Mouse (Mus musculus) splenic B cell, adult 2 months (primary cell): ENCODE data around the gene Agap2.
"Not testable (repeated sequence)": the region's sequence is repeated elsewhere in the genome, so short reads cannot be mapped to it uniquely, and the experiment has no call there.

Experiments
- DNase-seq: peaks from one replicate; pipeline ENCODE4 v3.0.0-alpha.2; 2011; ENCODE audit warnings: low read depth, low spot score
- H3K27me3 ChIP-seq: 2 replicates; pipeline ENCODE4 v1.6.1; 2012; ENCODE audit warnings: mild to moderate bottlenecking, low read length, moderate library complexity, mixed read lengths; ENCODE audit not compliant: control insufficient read depth, poor library complexity, insufficient read depth, severe bottlenecking
- H3K36me3 ChIP-seq: 2 replicates; pipeline ENCODE4 v1.6.1; 2012; ENCODE audit warnings: mild to moderate bottlenecking, low read length, moderate library complexity, mixed read lengths; ENCODE audit not compliant: control insufficient read depth, poor library complexity, insufficient read depth, severe bottlenecking

Agap2 gene

GRCm38 (mm10) chr10:127121066-127121477, 46.0 kb downstream of the Agap2 start, which contains the start of gene Os9:
TSS of gene Os9 (minus strand) at chr10:127121131.
- peak; percentile 97 for DNase-seq
- H3K36me3 ChIP-seq: peaks cover 2% of the 10 kb centered on the region
- H3K27me3 ChIP-seq: no peaks in the 10 kb centered on the region

GRCm38 (mm10) chr10:127122018-127122417, 46.9 kb downstream of the Agap2 start:
- Histone ChIP-seq H3K36me3 (peaks cover 2% of the 10 kb centered on the region; the same call in 1 of the 2 replicates), H3K27me3 (no peaks in the 10 kb centered on the region)
- no peak for DNase-seq

- Histone ChIP-seq H3K36me3 (peaks cover 2% of the 10 kb centered on the region; the same call in 1 of the 2 replicates), H3K27me3 (no peaks in the 10 kb centered on the region)
- no peak for DNase-seq
Measured at GRCm38 (mm10) chr10:127122784-127123435, 47.8 kb downstream of the Agap2 start.

- Histone ChIP-seq H3K27me3 (no peaks in the 10 kb centered on the region), H3K36me3 (peaks cover 2% of the 10 kb centered on the region; the same call in 1 of the 2 replicates)
- DNase-seq: peak; percentile 84
Measured at GRCm38 (mm10) chr10:127123436-127123805, 48.3 kb downstream of the Agap2 start.

GRCm38 (mm10) chr10:127125210-127126001, 50.3 kb downstream of the Agap2 start:
- DNase-seq: peak; percentile 86
- H3K36me3 ChIP-seq: no peaks in the 10 kb centered on the region
- no peaks in the 10 kb centered on the region for H3K27me3 ChIP-seq

- Histone ChIP-seq H3K27me3 (no peaks in the 10 kb centered on the region), H3K36me3 (no peaks in the 10 kb centered on the region)
- peak; percentile 36 for DNase-seq
Measured at GRCm38 (mm10) chr10:127126579-127126978, 51.5 kb downstream of the Agap2 start.

- no peaks in the 10 kb centered on the region for H3K36me3 ChIP-seq
- no peaks in the 10 kb centered on the region for H3K27me3 ChIP-seq
Measured at GRCm38 (mm10) chr10:127127711-127128279, 52.7 kb downstream of the Agap2 start.

GRCm38 (mm10) chr10:127129431-127129830, 54.3 kb downstream of the Agap2 start:
- Histone ChIP-seq H3K27me3 (no peaks in the 10 kb centered on the region), H3K36me3 (no peaks in the 10 kb centered on the region)
- no peak for DNase-seq

More at GRCm38 (mm10) chr10:127127711-127128279, 52.7 kb downstream of the Agap2 start:
- no peak for DNase-seq

- DNase-seq: no peak
- Histone ChIP-seq H3K36me3 (no peaks in the 10 kb centered on the region), H3K27me3 (no peaks in the 10 kb centered on the region)
Measured at GRCm38 (mm10) chr10:127132469-127132868, 57.4 kb downstream of the Agap2 start.

GRCm38 (mm10) chr10:127134394-127135035, 59.4 kb downstream of the Agap2 start:
- not testable (repeated sequence) for H3K27me3 ChIP-seq, H3K36me3 ChIP-seq
- peak; percentile 36 for DNase-seq

- peak; percentile 66 for DNase-seq
- Histone ChIP-seq H3K27me3 (no peaks in the 10 kb centered on the region), H3K36me3 (no peaks in the 10 kb centered on the region)
Measured at GRCm38 (mm10) chr10:127135118-127135836, 60.2 kb downstream of the Agap2 start.

GRCm38 (mm10) chr10:127136510-127136909, 61.4 kb downstream of the Agap2 start:
- DNase-seq: peak; percentile 75
- Histone ChIP-seq H3K27me3 (no peaks in the 10 kb centered on the region), H3K36me3 (no peaks in the 10 kb centered on the region)

GRCm38 (mm10) chr10:127137896-127138295, 62.8 kb downstream of the Agap2 start:
- no peak for DNase-seq
- H3K27me3 ChIP-seq: no peaks in the 10 kb centered on the region
- no peaks in the 10 kb centered on the region for H3K36me3 ChIP-seq
